Mouse (Mus musculus): ENCODE measurements around the gene Jsrp1.
A peak's percentile ranks its signal among the peaks of the same experiment; 100 is the strongest.
"Not testable (repeated sequence)": the region's sequence is repeated elsewhere in the genome, so short reads cannot be mapped to it uniquely, and the experiment has no call there.

The Jsrp1 gene

GRCm38 (mm10) chr10:80831136-80831535, 17.8 kb upstream of the Jsrp1 start:
- peak; percentile 88 to 93 for DNase-seq

GRCm38 (mm10) chr10:80829359-80830278, 16.3 kb upstream of the Jsrp1 start:
- no peak for DNase-seq

DNA sequence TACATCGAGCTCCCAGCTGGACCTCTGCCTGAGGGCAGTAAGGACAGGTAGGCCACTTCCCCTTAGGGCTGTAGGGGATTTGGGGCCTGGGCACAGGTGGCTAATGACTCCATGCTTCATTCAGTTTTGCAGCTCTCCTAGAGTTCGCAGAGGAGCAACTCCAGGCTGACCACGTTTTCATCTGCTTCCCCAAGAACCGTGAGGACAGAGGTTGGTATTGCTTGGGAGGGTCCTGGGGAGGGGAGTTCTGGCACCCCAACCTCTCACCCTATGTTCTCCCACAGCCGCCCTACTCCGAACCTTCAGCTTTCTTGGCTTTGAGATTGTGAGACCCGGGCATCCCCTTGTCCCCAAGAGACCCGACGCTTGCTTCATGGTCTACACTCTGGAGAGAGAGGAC, 15.3 kb upstream of the Jsrp1 start:
- not testable (repeated sequence) for DNase-seq

DNA sequence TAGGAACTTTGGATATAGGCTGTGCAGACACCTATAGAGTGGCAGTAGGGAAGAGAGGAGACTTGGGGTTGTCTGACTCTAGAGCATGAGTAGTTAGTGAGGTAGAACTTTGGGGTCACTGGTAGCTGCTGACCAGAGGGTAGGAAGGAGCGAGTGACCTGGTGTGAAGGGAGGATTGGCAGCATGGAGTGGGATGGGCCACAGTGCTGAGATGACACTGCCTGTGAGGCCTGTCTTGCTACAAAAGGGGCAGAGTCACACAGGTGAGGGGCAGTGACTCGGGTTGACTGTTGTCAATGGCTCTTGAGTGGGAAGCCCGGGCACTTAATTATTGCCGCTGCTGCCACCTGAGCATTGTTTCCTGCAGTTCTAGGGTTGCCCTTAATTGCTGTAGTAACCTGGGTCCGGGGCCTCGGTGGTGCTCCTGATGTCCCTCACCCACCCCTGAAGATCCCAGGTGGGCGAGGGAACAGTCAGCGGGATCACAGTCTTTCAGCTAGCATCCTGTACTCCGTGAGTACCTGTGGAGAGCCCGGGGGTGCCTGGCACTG, 14.6 kb upstream of the Jsrp1 start:
- no peak for DNase-seq

DNA sequence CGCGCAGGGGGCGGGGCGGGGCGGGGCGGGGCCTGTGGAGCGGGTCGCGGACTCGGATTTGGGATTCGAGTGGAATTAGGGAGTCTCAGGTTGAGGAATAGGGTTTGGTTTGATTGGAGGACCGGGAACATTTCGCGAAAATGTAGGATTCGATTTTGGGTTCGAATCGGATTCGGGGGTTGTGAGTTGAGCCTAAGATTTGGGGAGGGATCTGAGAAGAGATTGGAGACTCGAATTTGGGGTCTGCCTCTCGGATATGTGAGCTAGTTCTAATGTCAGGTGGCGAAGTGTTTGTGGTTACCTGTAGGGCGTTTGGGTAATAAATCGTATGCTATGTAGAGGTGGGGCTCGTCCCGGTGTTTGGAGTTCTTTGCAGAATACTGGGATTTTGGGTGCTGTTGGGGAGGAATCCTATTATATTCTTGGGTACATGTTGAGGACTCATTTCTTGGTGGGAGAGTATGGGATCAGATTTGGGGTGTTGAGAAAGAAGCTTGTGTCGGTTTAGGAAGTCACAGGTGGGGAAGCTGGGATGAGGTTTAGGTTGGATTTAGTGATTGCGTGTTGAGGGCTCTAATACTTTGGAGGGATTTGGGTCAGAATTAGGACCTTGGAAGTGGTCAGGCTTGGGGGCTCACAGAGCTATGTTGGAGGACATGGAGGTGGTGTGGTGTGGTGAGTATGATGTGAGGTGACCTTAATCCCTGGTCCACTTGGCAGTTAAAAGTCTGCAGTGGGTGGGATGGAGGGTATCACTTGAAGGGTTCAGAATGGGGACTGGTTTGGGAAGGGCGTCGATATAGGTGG, 14.0 kb upstream of the Jsrp1 start:
- DNase-seq: no peak

DNA sequence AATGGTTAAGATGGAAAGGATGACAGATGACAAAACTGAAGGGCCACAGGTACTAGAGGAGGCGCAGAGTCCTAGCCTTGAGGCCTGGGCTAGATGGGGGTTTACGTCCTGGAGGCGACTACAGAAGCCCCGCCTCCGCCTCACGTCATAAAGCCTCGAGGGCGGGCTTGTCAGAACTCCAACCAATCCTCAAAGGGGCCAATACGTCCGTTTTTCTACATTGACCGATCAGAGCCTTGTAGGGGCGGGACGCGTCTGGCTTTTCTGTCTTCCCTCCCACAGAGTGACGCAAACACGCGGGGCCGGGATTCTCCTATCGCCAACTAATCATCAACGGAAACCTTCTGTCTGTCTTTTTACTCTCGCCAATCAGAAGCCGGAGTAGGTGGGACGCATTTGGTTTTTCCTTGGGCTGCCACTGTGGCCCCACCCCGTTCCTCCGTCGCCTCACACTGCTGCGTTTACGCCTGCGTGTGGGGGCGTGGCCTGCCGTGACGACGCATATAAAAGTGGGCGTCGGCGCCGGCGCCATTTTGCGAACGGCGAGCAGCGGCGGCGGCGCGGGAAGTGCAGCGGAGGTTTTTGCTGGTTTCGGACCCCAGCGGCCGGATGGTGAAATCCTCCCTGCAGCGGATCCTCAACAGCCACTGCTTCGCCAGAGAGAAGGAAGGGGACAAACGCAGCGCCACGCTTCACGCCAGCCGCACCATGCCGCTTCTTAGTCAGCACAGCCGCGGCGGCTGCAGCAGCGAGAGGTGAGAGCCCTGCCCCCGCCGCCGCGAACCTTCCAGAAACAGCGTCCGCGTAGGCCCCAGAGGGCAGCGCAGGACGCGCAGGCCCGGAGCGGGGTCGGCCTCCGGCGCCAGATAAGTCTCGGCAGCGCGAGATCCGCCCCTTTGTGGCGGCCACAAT, 13.1 kb upstream of the Jsrp1 start, which contains the start of gene Oaz1:
Gene Oaz1, plus strand, starts transcription at position 506 of the 912 bp plus-strand sequence.
- peak; percentile 98 to 100 for DNase-seq

- DNase-seq: no peak
These were observed 11.5 kb upstream of the Jsrp1 start for GRCm38 (mm10) chr10:80824827-80825226.

GRCm38 (mm10) chr10:80823847-80824643, 10.7 kb upstream of the Jsrp1 start:
- peak; percentile 17 to 42 for DNase-seq

- DNase-seq: no peak
These were observed 10.0 kb upstream of the Jsrp1 start for GRCm38 (mm10) chr10:80823316-80823715.

DNA sequence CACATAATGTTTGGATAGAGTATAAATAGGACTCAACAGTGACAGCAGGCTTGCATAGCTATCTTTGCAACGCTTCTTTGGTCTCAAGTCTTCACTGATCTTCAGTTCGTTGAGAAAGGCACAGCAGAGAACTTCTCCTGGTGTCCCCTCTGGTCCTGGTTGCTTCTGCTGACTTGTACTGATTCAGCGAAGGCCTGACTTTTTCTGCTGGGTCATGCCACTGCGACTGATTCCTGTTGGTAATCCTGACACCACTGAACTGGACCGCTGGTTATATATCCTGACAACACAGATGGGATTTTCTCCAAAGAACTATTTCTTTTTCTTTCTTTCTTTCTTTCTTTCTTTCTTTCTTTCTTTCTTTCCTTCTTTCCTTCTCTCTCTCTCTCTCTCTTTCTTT, 9.2 kb upstream of the Jsrp1 start:
- DNase-seq: no peak

DNA sequence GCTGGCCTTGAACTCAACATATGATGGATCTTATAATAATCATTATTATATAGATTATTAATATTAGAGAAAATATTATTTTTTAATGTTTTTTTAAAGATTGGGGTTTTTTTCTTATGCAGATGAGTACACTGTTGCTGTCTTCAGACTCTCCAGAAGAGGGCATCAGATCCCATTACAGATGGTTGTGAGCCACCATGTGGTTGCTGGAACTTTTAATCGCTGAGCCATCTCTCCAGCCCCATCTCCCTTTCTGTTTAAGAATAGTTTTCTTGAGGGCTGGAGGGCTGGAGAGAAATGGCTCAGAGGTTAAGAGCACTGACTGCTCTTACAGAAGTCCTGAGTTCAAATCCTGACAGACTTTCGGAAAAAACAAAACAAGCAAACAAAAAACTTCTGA, 8.7 kb upstream of the Jsrp1 start:
- peak; percentile 32 to 57 for DNase-seq

DNA sequence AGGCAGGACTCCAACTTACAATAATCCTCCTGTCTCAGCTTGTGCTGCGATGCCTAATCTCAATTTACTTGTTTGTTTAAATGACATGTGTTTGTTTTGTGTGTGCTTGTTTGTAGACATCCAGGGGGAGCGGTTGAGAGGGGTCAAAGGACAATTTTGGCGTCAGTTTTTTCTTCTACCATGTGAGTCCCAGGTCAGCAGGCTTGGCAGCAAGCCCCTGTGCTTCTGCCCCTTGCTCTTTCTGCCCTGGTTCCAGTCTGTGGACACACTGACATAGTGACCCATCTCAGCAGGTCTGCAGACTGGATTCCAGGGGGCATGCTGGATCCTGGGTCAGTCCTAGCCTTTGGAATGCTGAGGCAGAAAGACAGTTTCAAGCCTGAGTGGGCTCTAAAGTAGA, 6.1 kb upstream of the Jsrp1 start:
- DNase-seq: peak; percentile 81 to 84

DNA sequence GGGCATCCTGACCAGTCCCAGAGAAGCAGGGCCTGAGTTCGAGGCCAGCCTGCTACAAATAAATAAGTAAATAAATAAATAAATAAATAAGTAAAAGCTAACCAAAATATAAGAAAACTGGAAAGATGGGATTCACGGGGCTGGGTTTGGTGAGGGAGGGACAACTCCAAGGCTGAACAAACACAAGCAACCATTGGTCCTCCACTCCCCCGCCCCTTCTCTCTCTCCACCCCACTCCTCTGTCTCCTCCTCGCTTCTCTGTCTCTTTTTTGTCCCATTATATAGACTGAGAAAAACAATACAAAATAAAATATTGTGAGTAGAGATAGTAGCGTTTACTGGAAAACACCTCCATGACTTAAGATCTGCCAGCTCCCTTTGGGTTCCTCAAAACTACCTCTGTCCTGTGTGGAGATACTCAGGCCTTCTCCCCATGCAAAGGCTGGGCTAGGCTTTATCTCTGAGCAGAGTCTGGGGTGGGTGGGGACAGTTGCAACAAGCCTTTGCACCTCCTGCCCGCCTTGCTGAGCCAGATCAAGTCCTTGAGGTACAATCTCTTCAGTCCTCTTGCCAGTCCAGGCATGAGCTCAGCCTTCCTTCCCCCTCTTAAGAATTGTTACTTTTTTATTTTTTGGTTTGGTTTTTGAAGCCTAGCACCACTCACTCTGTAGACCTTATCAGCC, 5.4 kb upstream of the Jsrp1 start:
- DNase-seq: no peak

DNA sequence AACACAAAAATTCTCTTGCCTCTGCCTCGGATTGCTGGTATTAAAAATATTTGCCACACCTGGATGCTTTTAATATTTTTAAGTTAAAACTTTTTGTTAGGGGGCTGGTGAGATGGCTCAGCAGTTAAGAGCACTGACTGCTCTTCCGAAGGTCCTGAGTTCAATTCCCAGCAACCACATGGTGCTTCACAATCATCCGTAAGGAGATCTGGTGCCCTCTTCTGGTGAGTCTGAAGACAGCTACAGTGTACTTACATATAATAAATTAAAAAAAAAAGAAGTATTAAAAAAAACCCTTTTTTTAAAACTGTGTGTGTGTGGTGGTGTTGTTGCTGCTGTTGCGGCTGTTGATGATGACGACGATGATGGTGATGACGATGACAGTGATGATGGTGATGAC, 4.7 kb upstream of the Jsrp1 start:
- DNase-seq: not testable (repeated sequence)

GRCm38 (mm10) chr10:80817164-80817563, 3.9 kb upstream of the Jsrp1 start:
- no peak for DNase-seq

GRCm38 (mm10) chr10:80816303-80816702, 3.0 kb upstream of the Jsrp1 start:
- DNase-seq: not testable (repeated sequence)

DNA sequence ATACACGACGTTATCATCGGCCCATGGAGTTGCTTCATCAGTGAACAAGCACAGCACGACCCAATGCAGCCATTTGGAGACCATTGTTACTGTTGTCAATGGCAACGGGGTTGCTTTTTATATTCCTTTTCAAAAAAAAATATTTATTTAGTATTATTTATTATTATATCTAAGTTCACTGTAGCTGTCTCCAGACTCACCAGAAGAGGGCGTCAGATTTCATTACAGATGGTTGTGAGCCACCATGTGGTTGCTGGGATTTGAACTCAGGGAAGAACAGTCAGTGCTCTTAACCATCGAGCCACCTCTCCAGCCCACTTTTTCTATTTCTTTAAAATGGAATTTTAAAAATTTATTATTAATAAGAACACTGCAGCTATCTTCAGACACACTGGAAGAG, 1.5 kb upstream of the Jsrp1 start:
- no peak for DNase-seq

DNA sequence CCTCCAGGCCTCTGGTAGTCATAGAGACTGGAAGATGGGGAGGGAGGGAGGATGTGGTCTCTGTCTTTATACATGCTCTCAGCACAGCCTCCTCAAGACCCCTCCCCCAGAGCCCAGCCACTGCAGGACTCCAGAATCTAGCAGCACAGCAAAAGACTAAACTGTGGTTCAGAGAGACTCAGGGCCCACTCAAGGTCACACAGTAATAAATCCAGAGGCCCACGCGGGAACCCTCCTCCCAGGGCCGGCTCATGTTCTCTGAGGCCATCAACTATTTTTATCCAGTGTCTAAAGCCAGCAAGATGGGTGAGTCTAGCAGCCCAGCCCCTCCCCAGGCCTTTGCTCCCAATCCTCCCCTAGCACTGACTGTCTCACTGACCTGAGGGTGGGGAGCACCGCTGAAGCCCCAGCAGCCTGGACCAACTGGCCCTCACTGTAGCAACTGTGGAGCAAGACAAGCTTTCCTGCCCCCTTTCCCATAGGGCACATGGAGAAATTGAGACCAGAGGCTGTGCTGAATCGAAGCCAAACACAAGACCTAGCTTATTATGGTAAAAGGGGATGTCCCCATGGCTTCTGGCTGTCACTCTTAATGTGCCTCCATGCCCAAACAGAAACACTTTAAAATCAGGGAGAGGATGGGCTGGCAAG, 782 bp downstream of the Jsrp1 start:
- DNase-seq: no peak

- DNase-seq: no peak
These were observed 3.2 kb downstream of the Jsrp1 start for GRCm38 (mm10) chr10:80810084-80810483.

DNA sequence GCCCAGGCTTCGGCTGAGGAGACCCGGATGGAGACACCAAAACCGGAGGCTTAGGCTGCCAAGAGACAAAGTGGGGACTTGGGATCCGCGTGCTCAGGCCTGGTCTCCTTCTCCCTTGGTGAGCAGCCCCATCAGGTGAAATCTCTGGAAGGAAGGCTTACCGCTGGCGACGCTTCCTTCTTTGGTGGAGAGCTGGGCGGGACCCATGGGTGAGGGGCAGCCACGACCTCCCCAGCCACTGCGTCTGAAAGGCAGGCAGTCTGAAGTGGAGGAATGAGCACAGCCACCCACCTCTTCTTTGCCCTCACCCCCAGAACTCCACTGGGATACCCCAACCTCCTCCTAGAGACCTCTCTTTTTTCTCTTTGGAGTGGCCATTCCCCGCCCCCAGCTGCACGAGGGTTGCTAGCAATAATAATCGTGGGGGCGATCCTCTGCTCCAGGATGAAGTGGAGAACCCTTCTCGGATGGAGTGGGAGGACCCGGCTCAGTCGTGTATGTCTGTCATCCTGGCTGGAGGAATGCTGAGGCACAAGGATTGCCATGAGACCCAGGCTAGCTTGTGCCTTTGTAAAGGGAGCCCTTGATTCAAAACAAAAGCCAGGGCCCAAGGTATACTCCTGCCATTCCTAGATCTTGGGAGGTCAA, 4.2 kb downstream of the Jsrp1 start:
- no peak for DNase-seq
